Mouse (Mus musculus): ENCODE data around the gene Gm10160.

Gene Gm10160

GRCm38 (mm10) chr7:81855694-81856093, at the start of gene Gm10160:
Gm10160 (minus strand) TSS chr7:81855794.
- DNase-seq (ENCODE audit: low read depth, low spot score) = no peak

GRCm38 (mm10) chr7:81904926-81905325, 49.3 kb upstream of the Gm10160 start:
- DNase-seq (ENCODE audit: low read depth, low spot score) = no peak

DNA sequence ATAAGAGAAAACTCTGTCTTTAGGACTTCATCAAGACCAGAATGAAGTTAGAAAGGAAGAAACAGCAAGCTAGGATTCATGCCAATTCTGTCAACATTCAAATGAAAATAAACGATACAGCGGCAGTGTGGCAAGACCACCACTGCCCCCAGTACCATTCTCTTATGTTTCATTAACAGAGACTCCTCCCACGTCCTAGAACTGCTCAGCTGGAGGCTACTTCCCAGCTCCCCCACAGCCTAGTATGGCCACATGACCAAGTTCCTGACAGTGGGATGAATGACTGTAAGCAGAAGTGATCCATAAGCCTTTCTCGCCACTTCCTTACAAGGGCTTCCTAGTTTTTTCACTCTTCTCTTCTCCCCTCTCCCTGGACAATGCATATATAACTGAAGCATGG, 48.5 kb upstream of the Gm10160 start:
- no peak for DNase-seq (ENCODE audit: low read depth, low spot score)

GRCm38 (mm10) chr7:81899361-81899760, 43.8 kb upstream of the Gm10160 start:
- DNase-seq (ENCODE audit: low read depth, low spot score) = no peak

GRCm38 (mm10) chr7:81885128-81885527, 29.5 kb upstream of the Gm10160 start:
- DNase-seq (ENCODE audit: low read depth, low spot score) = no peak

GRCm38 (mm10) chr7:81881600-81881999, 26.0 kb upstream of the Gm10160 start:
- no peak for DNase-seq (ENCODE audit: low read depth, low spot score)

- no peak for DNase-seq (ENCODE audit: low read depth, low spot score)
Measured at GRCm38 (mm10) chr7:81880797-81881196, 25.2 kb upstream of the Gm10160 start.

DNA sequence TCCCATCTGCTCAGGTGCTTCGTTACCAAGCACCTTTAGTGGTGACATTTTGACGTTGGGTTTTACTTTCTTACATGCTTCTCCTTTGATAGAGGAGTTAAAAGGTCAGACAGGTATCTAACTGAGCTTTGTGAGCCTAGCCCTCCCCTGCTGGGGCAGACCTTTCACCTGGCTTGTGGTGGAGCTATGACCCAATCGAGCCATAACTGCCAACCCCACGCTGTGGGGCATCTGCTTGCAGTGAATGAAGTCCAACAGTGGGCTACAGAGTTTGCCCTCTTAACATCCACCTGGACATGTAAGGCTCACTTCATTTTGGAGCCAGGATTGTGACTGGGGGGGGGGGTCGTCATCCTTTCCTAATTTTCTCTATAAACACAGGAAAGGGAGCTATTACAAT, 24.7 kb upstream of the Gm10160 start:
- DNase-seq (ENCODE audit: low read depth, low spot score) = no peak

DNA sequence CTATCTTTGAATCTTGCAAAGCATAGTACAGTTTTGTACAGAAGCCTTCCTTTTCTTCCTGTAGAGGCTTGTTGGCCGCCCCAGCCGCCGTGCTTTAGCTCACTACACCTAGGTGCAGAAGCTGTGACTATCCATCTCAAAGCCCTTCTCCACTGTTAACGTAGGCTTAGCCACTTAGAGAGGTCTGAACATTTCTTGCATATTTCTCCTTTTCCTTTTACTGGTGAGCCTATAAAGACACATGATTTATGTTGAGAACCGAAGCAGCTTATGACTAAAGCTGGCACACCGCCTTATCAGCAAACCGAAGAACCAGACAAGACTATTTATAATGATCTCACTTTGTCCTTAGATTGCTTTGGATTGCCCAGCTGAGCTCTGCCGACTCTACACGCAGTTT, 19.8 kb upstream of the Gm10160 start:
- no peak for DNase-seq (ENCODE audit: low read depth, low spot score)

DNA sequence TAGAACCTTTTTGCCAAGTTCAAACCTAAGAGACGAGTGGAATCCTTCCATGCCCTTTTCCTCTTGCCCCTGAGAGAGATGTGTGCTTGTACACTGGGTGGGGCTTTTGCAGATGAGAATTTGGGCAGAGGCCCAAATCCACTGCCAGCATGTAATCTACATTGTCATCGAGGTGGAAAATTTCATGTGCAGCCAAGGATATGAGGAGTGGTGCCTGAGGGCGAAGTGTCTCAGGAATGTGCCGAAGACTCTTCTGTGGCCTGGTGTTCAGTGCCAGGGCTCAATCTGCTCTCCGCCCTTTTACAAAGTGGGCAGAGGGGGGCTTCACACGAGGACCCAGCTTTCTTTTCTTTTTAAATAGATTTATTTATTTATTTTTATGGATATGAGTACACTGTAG, 19.0 kb upstream of the Gm10160 start:
- no peak for DNase-seq (ENCODE audit: low read depth, low spot score)

- DNase-seq (ENCODE audit: low read depth, low spot score) = no peak
Measured at GRCm38 (mm10) chr7:81873807-81874206, 18.2 kb upstream of the Gm10160 start.

DNA sequence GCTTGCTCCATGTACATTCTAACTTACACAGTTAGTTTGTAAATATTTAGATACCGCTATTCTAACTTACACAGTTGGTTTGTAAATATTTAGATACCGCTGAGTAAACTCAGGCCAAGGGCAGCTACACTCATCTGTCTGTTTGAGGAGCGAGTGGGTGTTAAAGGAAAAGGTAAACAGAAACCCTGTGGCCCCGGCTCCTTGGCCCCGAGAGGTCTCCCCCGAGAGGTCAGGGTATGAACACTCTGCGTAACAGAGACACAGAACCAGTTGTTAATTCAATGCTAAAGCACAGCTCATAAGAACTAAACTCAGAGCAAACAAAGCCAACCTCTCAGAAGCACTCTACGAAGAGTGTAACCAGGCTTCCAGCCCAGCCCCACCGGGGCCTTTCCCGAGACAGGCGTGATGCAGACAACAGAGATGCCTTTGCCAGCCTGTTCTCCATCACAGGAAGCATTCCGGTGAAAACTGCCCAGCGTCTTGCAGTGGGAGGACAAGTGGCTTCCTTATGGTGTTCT, 17.0 kb upstream of the Gm10160 start:
- no peak for DNase-seq (ENCODE audit: low read depth, low spot score)

- DNase-seq (ENCODE audit: low read depth, low spot score) = peak; percentile 65
Measured at GRCm38 (mm10) chr7:81868158-81868557, 12.6 kb upstream of the Gm10160 start.

DNA sequence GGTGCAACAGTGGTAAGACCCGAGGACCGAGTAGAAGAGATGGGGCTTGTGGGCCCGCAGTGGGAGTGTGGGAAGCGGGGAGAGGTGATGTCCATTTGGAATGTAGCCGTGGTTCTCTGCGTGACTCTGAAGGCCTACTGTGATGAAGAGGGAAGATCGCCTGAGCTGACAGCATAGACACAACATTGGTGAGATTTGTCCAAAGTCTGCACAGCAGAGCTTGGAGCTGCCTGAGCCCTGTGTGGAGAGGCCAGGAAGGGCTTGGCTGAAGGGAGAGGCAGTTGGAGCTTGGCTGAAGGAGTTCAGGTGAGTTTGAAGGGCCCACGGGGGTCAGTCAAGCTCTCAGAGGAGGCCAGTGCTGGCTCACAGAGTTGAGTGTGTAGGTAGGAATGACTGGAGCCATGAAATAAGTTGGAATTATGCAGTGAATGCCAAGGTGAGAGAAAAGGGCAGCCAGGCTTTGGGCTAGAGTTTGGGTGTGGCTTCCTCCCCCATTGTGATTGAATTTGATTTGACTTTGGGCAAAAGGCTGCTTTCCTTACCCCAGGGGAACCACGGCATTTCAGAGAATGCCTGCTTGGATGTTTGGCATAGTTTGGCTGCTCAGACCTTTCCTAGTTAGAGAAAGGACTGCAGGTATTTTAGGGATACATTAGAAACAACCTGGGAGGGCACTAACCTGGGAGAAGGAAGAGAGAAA, 11.8 kb upstream of the Gm10160 start:
- DNase-seq (ENCODE audit: low read depth, low spot score) = no peak

DNA sequence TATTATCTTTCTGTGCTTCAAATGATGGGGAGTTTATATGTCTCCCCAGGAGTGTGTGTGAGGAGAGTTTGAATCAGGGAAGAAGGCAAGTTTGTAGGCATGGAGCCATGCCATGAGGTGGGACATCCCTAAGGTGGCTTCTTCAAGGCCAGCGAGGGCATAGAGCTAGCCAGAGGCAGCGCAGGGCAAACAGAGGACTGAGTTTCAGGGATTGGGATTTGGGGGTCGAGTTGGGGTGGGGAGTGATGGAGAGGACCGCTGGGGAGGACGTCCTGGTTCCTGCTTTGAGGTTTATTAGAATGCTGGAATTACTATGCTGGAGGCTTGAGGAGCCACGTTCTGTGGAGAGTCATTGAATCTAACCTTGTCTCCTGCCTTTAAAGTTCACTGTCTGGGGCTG, 10.3 kb upstream of the Gm10160 start:
- DNase-seq (ENCODE audit: low read depth, low spot score) = no peak

DNA sequence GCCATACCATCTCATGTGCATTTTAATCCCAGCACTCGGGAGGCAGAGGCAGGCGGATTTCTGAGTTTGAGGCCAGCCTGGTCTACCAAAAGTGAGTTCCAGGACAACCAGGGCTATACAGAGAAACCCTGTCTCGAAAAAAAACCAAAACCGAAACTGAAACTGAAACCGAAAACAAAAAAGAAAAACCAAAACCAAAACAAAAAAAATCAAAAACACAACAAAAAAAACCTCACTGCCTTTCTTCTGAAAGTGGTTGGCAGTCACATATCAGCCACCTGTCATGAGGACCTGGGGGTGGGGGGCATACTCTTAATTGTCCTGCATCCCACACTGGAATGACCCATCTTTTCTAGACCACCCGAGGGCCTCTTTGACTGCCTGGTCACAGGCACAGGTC, 9.0 kb upstream of the Gm10160 start:
- DNase-seq (ENCODE audit: low read depth, low spot score) = no peak

- no peak for DNase-seq (ENCODE audit: low read depth, low spot score)
Measured at GRCm38 (mm10) chr7:81862587-81863583, 7.3 kb upstream of the Gm10160 start.

DNA sequence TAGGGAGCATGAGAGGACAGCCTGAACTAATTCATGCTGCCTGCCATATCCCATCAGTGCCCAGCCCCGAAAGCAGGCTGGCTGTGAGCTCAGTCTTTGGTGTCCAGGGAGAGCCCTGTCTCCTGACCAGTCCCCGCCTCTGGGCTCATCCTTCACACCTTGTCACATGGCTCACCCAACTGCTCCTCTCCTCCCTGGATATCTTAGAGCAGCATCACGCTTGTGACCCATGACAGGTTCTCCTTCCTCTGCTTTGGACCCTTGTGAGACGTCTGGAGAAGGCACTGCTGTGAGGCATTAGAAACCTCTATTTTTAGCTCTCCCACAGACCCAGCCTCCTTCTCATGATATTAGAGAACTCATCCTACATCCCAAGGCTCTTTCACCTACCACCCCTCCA, 6.3 kb upstream of the Gm10160 start:
- no peak for DNase-seq (ENCODE audit: low read depth, low spot score)

DNA sequence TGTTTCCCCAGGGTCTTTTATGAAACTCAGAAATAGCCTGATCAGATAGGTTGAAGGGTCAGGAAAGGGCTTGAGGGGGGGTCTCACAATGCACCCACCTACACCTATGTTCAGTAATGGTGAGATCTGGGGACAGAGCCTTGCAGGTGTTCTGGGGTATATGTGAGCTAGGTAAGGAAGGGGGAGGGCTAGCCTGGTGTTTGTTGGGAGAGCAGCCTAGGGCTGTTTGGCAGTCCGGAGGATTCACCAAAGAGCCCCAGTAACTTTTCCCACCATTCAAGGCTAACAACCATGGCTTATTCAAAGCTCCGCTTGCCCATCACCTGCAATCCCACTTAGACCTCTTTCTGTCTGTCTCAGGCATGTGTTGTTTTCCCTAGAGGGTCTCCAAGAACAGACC, 5.9 kb upstream of the Gm10160 start:
- DNase-seq (ENCODE audit: low read depth, low spot score) = no peak

GRCm38 (mm10) chr7:81860996-81861395, 5.4 kb upstream of the Gm10160 start:
- DNase-seq (ENCODE audit: low read depth, low spot score) = no peak

DNA sequence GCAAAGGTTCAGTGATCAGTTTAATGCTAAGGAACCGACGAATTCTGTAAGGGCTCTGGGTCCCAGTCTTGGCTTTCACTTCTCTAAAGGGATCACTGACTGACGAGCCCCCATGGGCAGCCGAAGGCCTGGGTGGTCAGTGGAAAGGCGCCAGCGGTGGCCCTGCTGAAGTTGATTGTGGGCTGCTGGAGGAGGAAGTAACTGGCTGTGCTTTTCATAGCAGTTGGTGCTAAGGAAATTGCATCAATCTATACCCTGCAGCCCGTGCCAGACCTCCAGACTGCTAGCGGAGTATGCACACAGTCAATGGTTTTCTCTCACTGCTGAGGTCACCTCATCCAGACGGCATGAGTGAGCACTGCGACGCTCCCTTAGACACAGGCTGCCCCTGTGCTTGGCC, 4.5 kb upstream of the Gm10160 start:
- no peak for DNase-seq (ENCODE audit: low read depth, low spot score)

GRCm38 (mm10) chr7:81858968-81859721, 3.6 kb upstream of the Gm10160 start, which contains the start of gene Tm6sf1:
Tm6sf1 (plus strand) TSS chr7:81859001.
- DNase-seq (ENCODE audit: low read depth, low spot score) = peak; percentile 49

Data from forelimb bud, embryonic 11.5 days (tissue).